Mouse (Mus musculus): ENCODE data around the gene Gm4763. TPM values are rescaled to one million over a fixed set of nuclear protein-coding genes. Genes with fewer than 3 reads are reported as not detected.
"Not testable (repeated sequence)": the region's sequence is repeated elsewhere in the genome, so short reads cannot be mapped to it uniquely, and the experiment has no call there.

Gm4763 gene
- not detected in 2 replicates for polyA plus RNA-seq (2015; fragmentation: Nextera tagmentation; extraction: Ambion mirVana)

DNA sequence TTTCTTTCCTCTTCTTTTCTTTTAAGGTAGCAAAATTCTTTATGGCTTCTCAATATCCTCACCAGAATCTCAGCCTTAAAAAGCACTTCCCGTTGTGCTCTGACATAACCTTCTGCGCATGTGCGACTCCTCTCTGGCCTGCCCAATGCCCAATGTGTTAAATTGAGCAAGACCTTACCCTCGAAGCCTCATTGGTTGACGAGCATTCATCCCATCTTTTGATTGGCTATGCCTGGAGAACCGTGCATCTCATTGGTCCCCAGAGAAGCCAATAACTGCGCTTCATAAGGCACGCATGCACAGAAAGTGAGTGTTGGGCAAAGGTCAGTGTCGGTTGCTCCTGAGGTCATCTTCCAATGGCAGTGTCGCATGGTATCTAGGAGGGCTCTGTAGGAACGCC lies at the start of gene Gm4763:
TSS of gene Gm4763 (minus strand) at position 101 of the 400 bp plus-strand sequence.
- H3K27ac ChIP-seq (ENCODE audit: low read length); H3K4me3 ChIP-seq (ENCODE audit: low read depth, low read length); H3K4me1 ChIP-seq (ENCODE audit: control insufficient read depth, low read depth, low read length); H3K9ac ChIP-seq (ENCODE audit: low read depth, low read length); H3K36me3 ChIP-seq (ENCODE audit: control insufficient read depth, insufficient read depth); ATAC-seq (ENCODE audit: low read depth); H3K9me3 ChIP-seq (replicated peaks; ENCODE audit: control insufficient read depth, low read length); H3K27me3 ChIP-seq (ENCODE audit: control insufficient read depth, insufficient read depth, low read depth, low read length); H3K4me2 ChIP-seq (ENCODE audit: low read depth, low read length): not testable (repeated sequence)
- WGBS (ENCODE audit: insufficient replicate concordance): 72% methylated on average over 11 of the region's 11 CpGs

DNA sequence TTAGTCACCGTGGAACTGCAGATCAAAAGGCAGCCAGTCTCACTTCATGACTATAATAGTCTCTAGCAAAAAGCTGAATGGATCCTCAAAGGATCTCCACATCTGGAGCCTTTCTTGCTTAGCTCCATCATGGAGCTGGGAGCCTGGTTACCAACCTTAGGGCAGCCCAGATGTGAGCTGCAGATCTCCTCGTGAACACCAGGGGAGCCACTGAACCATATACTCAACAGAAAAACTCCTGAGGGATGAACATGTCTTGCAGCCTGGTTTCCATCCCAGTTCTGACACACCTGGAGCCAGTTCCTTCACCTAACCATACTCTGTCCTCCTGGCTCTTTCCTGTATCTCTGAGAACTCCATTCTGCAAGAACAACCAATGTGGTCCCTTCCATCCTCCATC lies 49.4 kb upstream of the Gm4763 start:
- Histone ChIP-seq H3K36me3 (ENCODE audit: control insufficient read depth, insufficient read depth) (no peaks in the 10 kb centered on the region), H3K27ac (ENCODE audit: low read length) (no peak overlapping the region), H3K4me1 (ENCODE audit: control insufficient read depth, low read depth, low read length) (no peaks in the 10 kb centered on the region), H3K4me2 (ENCODE audit: low read depth, low read length) (no peak overlapping the region), H3K27me3 (ENCODE audit: control insufficient read depth, insufficient read depth, low read depth, low read length) (no peaks in the 10 kb centered on the region), H3K9me3 (replicated peaks; ENCODE audit: control insufficient read depth, low read length) (no peaks in the 10 kb centered on the region), H3K4me3 (ENCODE audit: low read depth, low read length) (no peak overlapping the region), H3K9ac (ENCODE audit: low read depth, low read length) (no peak overlapping the region)
- WGBS (ENCODE audit: insufficient replicate concordance): 50% methylated on average over 2 of the region's 2 CpGs
- no peak for ATAC-seq (ENCODE audit: low read depth)

DNA sequence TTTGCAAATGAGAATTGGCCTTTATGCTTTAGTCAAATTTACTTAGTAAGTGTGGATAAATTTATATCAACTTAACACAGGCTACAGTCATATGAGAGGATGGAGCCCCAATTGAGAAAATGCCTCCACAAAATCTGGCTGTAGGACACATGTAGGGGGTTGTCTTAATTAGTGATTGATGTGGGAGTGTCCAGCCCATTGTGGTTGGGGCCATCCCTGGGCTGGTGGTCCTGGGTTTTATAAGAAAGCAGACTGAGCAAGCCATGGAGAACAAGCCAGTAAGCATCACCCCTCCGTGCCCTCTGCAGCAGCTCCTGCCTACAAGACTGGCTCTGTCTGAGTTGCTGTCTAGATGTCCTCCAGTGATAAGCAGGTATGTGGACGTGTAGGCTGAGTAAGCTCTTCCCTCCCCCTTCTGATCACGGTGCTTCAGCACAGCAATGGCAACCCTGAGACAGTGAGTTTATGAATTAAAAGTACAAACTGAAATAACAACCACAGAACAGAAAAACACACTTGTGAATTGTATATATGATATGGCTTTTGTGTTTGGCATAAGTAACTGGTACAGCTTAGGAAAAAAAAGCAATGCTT lies 47.3 kb upstream of the Gm4763 start:
- Histone ChIP-seq H3K9ac (ENCODE audit: low read depth, low read length) (no peak overlapping the region), H3K27ac (ENCODE audit: low read length) (no peak overlapping the region), H3K36me3 (ENCODE audit: control insufficient read depth, insufficient read depth) (no peaks in the 10 kb centered on the region), H3K4me2 (ENCODE audit: low read depth, low read length) (no peak overlapping the region), H3K27me3 (ENCODE audit: control insufficient read depth, insufficient read depth, low read depth, low read length) (no peaks in the 10 kb centered on the region), H3K4me3 (ENCODE audit: low read depth, low read length) (no peak overlapping the region), H3K4me1 (ENCODE audit: control insufficient read depth, low read depth, low read length) (no peaks in the 10 kb centered on the region), H3K9me3 (replicated peaks; ENCODE audit: control insufficient read depth, low read length) (no peaks in the 10 kb centered on the region)
- WGBS (ENCODE audit: insufficient replicate concordance): 22% methylated on average over 3 of the region's 3 CpGs
- ATAC-seq (ENCODE audit: low read depth): no peak

DNA sequence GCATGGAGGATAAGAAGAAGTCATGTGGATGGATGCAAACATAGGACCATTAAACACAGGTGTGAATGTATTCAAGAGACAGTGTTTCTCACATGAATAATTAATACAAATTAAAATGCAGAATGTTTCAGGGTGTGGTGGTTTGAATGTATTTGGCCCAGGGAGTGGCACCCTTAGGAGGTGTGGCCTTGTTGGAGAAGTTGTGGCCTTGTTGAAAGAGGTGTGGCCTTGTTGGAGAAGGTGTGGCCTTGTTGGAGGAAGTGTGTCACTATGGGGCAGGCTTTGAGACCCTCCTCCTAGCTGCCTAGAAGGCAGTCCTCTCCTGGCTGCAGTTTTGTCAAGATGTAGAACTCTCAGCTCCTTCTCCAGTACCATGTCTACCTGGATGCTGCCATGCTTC lies 44.7 kb upstream of the Gm4763 start:
- ATAC-seq (ENCODE audit: low read depth): no peak
- Histone ChIP-seq H3K4me2 (ENCODE audit: low read depth, low read length) (no peak overlapping the region), H3K9ac (ENCODE audit: low read depth, low read length) (no peak overlapping the region), H3K27ac (ENCODE audit: low read length) (no peak overlapping the region), H3K9me3 (replicated peaks; ENCODE audit: control insufficient read depth, low read length) (no peaks in the 10 kb centered on the region), H3K27me3 (ENCODE audit: control insufficient read depth, insufficient read depth, low read depth, low read length) (no peaks in the 10 kb centered on the region), H3K4me3 (ENCODE audit: low read depth, low read length) (no peak overlapping the region), H3K4me1 (ENCODE audit: control insufficient read depth, low read depth, low read length) (no peaks in the 10 kb centered on the region), H3K36me3 (ENCODE audit: control insufficient read depth, insufficient read depth) (no peaks in the 10 kb centered on the region)

DNA sequence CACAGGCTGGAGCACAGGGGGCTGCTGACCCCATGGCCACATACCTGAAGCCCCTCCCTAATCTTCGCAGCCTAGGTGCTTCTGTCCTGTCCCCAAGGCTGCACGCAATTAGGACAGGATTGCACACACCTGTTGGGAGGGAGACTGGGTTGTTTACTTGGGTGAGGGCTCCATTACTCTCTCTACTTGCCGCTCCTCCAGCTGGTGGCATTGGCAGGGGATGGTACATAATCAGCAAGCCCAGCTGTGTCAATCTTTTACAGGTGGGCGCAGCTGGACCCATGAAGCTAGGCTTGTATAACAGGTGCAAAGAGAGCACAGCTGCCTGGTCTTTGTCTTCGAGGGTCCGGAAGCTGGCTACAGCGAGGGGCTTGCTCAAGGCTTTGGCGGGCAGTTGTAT lies 35.9 kb upstream of the Gm4763 start:
- no peaks in the 10 kb centered on the region for H3K4me1 ChIP-seq (ENCODE audit: control insufficient read depth, low read depth, low read length)
- 64% methylated on average over 8 of the region's 8 CpGs for WGBS (ENCODE audit: insufficient replicate concordance)

DNA sequence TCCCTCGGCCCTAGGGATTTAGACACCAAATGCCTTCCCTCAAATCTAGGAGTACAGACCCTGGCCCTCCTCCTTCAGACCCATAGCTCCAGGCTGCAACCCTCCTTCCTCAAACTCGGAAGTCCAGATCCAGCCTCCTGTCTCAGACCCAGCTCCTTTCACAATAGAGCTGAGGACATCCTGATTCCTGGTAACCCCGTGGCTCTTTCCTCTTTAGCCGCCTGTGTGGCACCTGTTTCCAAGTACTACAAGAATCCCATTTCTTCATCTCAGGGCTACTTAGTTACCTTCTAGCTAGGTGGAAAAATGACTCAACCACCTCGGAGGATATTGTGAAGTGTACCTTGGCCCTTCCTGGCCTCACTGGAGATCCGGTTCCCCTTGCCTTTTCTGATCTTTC lies 34.5 kb upstream of the Gm4763 start:
- no peaks in the 10 kb centered on the region for H3K4me1 ChIP-seq (ENCODE audit: control insufficient read depth, low read depth, low read length)
- no peak overlapping the region for H3K4me2 ChIP-seq (ENCODE audit: low read depth, low read length)
- H3K9ac ChIP-seq (ENCODE audit: low read depth, low read length): no peak overlapping the region
- no peaks in the 10 kb centered on the region for H3K27me3 ChIP-seq (ENCODE audit: control insufficient read depth, insufficient read depth, low read depth, low read length)
- H3K27ac ChIP-seq (ENCODE audit: low read length): 0 out of 2 replicates have a peak overlapping the region, but pooled peaks have one; percentile 26
- no peaks in the 10 kb centered on the region for H3K36me3 ChIP-seq (ENCODE audit: control insufficient read depth, insufficient read depth)
- H3K9me3 ChIP-seq (replicated peaks; ENCODE audit: control insufficient read depth, low read length): no peaks in the 10 kb centered on the region
- 41% methylated on average over 6 of the region's 6 CpGs for WGBS (ENCODE audit: insufficient replicate concordance)
- no peak overlapping the region for H3K4me3 ChIP-seq (ENCODE audit: low read depth, low read length)
- no peak for ATAC-seq (ENCODE audit: low read depth)

More for the DNA sequence above, 35.9 kb upstream of the Gm4763 start:
- no peak for ATAC-seq (ENCODE audit: low read depth)
- Histone ChIP-seq H3K9ac (ENCODE audit: low read depth, low read length) (no peak overlapping the region), H3K27ac (ENCODE audit: low read length) (no peak overlapping the region), H3K27me3 (ENCODE audit: control insufficient read depth, insufficient read depth, low read depth, low read length) (no peaks in the 10 kb centered on the region), H3K4me2 (ENCODE audit: low read depth, low read length) (no peak overlapping the region), H3K36me3 (ENCODE audit: control insufficient read depth, insufficient read depth) (no peaks in the 10 kb centered on the region), H3K9me3 (replicated peaks; ENCODE audit: control insufficient read depth, low read length) (no peaks in the 10 kb centered on the region), H3K4me3 (ENCODE audit: low read depth, low read length) (no peak overlapping the region)

DNA sequence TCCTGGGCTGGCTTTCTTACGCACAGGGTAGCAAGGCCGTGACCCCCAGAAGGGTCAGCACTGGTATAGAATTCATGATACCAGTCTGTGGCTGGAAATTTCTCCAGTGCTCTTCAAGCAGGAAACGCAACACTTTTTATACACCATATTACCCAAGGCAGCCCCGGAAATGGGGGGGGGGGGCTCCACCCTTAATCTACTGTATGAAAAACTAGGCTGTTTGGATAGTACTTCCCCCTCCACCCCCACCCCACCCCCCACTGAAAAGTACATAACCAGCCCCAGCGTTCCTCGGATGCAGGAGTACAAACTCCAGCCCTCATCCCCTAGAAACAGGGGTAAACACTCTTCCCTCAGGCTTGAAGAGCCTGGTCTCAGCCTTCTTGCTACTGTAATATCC lies 33.5 kb upstream of the Gm4763 start, which contains the start of gene Cd177:
TSS of gene Cd177 (minus strand) at position 101 of the 400 bp plus-strand sequence.
- H3K27me3 ChIP-seq (ENCODE audit: control insufficient read depth, insufficient read depth, low read depth, low read length): no peaks in the 10 kb centered on the region
- peak within 1 kb of the TSS; percentile 2; the same call in 1 of the 2 replicates for H3K4me3 ChIP-seq (ENCODE audit: low read depth, low read length)
- WGBS (ENCODE audit: insufficient replicate concordance): 47% methylated on average over 6 of the region's 6 CpGs
- H3K4me1 ChIP-seq (ENCODE audit: control insufficient read depth, low read depth, low read length): no peaks in the 10 kb centered on the region
- no peaks in the 10 kb centered on the region for H3K36me3 ChIP-seq (ENCODE audit: control insufficient read depth, insufficient read depth)
- H3K27ac ChIP-seq (ENCODE audit: low read length): no peak within 1 kb of the TSS
- H3K9me3 ChIP-seq (replicated peaks; ENCODE audit: control insufficient read depth, low read length): no peaks in the 10 kb centered on the region
- ATAC-seq (ENCODE audit: low read depth): no peak
- no peak within 1 kb of the TSS for H3K9ac ChIP-seq (ENCODE audit: low read depth, low read length)
- H3K4me2 ChIP-seq (ENCODE audit: low read depth, low read length): no peak within 1 kb of the TSS

DNA sequence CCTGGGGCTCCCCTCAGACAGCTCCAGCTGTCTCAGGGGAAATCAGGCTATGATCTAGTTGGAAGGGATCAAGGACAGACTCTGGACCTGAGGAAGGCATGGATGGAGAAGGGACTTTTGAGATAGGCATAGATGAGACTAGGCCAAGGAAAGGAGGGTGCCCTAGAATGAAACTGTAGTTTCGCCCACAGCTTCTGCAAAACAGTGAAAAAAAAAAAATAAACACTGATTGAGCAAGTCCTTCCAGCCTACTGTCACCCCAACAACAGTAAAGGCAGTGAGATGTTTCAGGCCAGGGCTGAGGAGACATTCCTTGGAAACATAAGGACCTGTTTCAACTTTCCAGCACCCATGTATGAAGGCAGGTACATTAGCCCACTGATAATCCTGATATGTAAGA lies 31.8 kb upstream of the Gm4763 start:
- H3K4me3 ChIP-seq (ENCODE audit: low read depth, low read length): no peak overlapping the region; the same call in 1 of the 2 replicates
- H3K27ac ChIP-seq (ENCODE audit: low read length): no peak overlapping the region
- H3K9ac ChIP-seq (ENCODE audit: low read depth, low read length): no peak overlapping the region
- H3K4me1 ChIP-seq (ENCODE audit: control insufficient read depth, low read depth, low read length): no peaks in the 10 kb centered on the region
- ATAC-seq (ENCODE audit: low read depth): no peak
- no peaks in the 10 kb centered on the region for H3K9me3 ChIP-seq (replicated peaks; ENCODE audit: control insufficient read depth, low read length)
- WGBS (ENCODE audit: insufficient replicate concordance): 50% methylated on average over 1 of the region's 1 CpGs
- no peaks in the 10 kb centered on the region for H3K36me3 ChIP-seq (ENCODE audit: control insufficient read depth, insufficient read depth)
- no peaks in the 10 kb centered on the region for H3K27me3 ChIP-seq (ENCODE audit: control insufficient read depth, insufficient read depth, low read depth, low read length)
- H3K4me2 ChIP-seq (ENCODE audit: low read depth, low read length): no peak overlapping the region

DNA sequence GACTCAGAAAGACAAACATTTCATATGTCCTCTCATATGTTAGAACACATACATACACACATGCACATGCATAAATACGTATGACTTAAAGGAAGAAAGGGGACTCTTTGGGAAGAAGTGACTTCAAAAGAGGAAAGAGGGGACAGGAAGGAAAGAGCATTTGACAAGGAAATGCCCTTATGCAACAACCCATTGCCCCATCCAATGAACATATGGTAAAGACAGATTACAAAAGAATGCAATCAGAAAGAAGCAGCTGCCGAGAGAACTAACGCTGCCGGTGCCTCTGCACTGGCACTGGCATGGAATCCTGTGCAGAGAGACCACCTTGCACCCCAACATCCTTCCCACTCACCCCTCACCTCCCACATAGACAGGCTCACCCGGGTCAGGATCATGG lies 26.8 kb upstream of the Gm4763 start:
- WGBS (ENCODE audit: insufficient replicate concordance): 32% methylated on average over 5 of the region's 5 CpGs
- Histone ChIP-seq H3K36me3 (ENCODE audit: control insufficient read depth, insufficient read depth) (no peaks in the 10 kb centered on the region), H3K4me1 (ENCODE audit: control insufficient read depth, low read depth, low read length) (no peaks in the 10 kb centered on the region), H3K27ac (ENCODE audit: low read length) (no peak overlapping the region), H3K9me3 (replicated peaks; ENCODE audit: control insufficient read depth, low read length) (no peaks in the 10 kb centered on the region), H3K27me3 (ENCODE audit: control insufficient read depth, insufficient read depth, low read depth, low read length) (no peaks in the 10 kb centered on the region), H3K9ac (ENCODE audit: low read depth, low read length) (no peak overlapping the region), H3K4me2 (ENCODE audit: low read depth, low read length) (no peak overlapping the region), H3K4me3 (ENCODE audit: low read depth, low read length) (no peak overlapping the region)
- ATAC-seq (ENCODE audit: low read depth): no peak

Measured in liver, embryonic 16.5 days (tissue).